Mouse (Mus musculus): ENCODE measurements at regions not wholly inside any gene's neighbourhood (a gene's known extent, or its start where the extent isn't known, plus 50 kb on each side); places are given as distances from the start of the nearest gene placed in this dataset.

DNA sequence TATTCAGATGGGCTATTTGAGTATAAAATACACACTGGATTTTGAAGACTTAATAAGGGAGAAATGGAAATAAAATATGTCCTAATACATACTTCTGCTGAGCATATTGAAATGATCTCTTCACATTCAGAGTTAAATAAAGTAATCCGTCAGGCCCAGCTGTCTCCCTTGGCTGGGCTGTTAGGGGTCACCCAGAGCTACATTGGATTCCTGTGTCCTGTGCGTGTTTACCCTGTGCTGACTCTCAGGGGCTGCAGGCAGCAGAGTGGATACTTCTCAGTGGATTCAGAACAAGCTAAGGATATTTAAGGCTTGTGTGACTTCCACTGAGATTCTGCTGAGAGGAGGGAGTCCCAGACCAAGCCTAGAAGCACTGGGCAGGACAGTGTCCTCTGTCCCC is 135.6 kb upstream of the Fstl4 start:
- ATAC-seq (ENCODE audit: extremely low read depth, insufficient number of reproducible peaks, low FRiP score, poor library complexity, severe bottlenecking) (no peak), DNase-seq (ENCODE audit: low spot score) (no peak)
- no peaks in the 10 kb centered on the region; the same call in 1 of the 2 replicates for H3K27me3 ChIP-seq (ENCODE audit: insufficient read depth, low read length)
- no peak overlapping the region for H3K4me3 ChIP-seq (ENCODE audit: low read depth, low read length)
- no peaks in the 10 kb centered on the region for H3K9me3 ChIP-seq (replicated peaks)
- no peaks in the 10 kb centered on the region for H3K4me1 ChIP-seq (ENCODE audit: insufficient read depth, low read depth, low read length)
- H3K36me3 ChIP-seq (replicated peaks), result no peaks in the 10 kb centered on the region
- TF ChIP-seq GATA2 (IDR thresholded peaks at IDR 0.05; ENCODE audit: borderline replicate concordance, low read depth, low read length), result no peak
- TF ChIP-seq TAL1 (conservative IDR thresholded peaks at IDR 0.05; ENCODE audit: low read depth, low read length), result no peak
- TF ChIP-seq CTCF (IDR thresholded peaks at IDR 0.05; ENCODE audit: low read depth, low read length), result no peak
- TF ChIP-seq GATA1 (IDR thresholded peaks at IDR 0.05; ENCODE audit: borderline replicate concordance, low read length), result no peak

DNA sequence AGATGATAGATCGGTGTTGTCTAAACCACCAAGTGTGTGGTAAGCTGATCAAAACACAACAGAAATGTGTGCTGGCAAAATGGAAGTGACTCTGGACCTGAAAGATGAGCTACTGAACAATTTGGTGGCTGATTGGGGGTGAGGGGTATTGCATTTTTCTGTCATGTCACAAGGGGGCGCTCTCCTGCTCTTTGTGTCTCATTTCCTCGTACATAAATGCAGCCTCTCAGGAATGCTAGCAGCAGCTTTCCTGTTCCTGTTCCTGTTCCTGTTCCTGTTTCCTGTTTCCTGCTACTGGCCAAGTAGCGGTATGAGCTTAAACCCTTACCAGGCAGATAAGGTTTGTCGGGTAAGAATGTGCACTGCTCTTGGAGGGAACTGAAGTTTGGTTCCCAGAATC is 134.7 kb upstream of the Fstl4 start:
- H3K4me3 ChIP-seq (ENCODE audit: low read depth, low read length), result no peak overlapping the region
- ATAC-seq (ENCODE audit: extremely low read depth, insufficient number of reproducible peaks, low FRiP score, poor library complexity, severe bottlenecking), result no peak
- no peaks in the 10 kb centered on the region; the same call in 1 of the 2 replicates for H3K27me3 ChIP-seq (ENCODE audit: insufficient read depth, low read length)
- H3K4me1 ChIP-seq (ENCODE audit: insufficient read depth, low read depth, low read length), result no peaks in the 10 kb centered on the region
- no peaks in the 10 kb centered on the region for H3K9me3 ChIP-seq (replicated peaks)
- no peak for DNase-seq (ENCODE audit: low spot score)
- no peaks in the 10 kb centered on the region for H3K36me3 ChIP-seq (replicated peaks)
- no peak for TF ChIP-seq POLR2AphosphoS5 (IDR thresholded peaks at IDR 0.05; ENCODE audit: insufficient replicate concordance, low read depth, low read length)
- no peak for TF ChIP-seq GATA2 (IDR thresholded peaks at IDR 0.05; ENCODE audit: borderline replicate concordance, low read depth, low read length)
- TF ChIP-seq TAL1 (conservative IDR thresholded peaks at IDR 0.05; ENCODE audit: low read depth, low read length), result no peak
- TF ChIP-seq GATA1 (IDR thresholded peaks at IDR 0.05; ENCODE audit: borderline replicate concordance, low read length), result no peak
- peak; percentile 57; the same call in 1 of the 2 replicates for TF ChIP-seq CTCF (IDR thresholded peaks at IDR 0.05; ENCODE audit: low read depth, low read length)

DNA sequence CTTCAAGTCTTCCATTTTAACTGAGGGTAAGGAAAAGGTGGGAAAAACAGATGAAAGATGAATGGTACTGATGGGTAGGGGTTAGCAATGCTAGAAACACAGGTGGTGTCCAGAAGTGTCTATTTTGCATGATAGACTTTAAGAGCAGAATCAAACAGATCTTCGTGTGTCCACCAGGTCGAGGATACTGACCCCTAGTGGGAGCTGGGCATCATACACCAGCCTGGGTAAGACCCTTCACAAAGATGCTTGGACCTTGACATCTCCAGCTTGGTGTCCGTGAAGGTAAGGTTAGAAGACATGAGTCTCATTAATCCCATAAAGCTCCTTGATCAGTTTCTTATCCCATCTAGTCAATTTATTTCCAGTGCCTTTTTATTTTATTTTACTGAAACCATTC is 132.9 kb upstream of the Fstl4 start:
- H3K36me3 ChIP-seq (replicated peaks), result no peaks in the 10 kb centered on the region
- DNase-seq (ENCODE audit: low spot score) (no peak), ATAC-seq (ENCODE audit: extremely low read depth, insufficient number of reproducible peaks, low FRiP score, poor library complexity, severe bottlenecking) (no peak)
- H3K4me1 ChIP-seq (ENCODE audit: insufficient read depth, low read depth, low read length), result no peaks in the 10 kb centered on the region
- TF ChIP-seq GATA1 (IDR thresholded peaks at IDR 0.05; ENCODE audit: borderline replicate concordance, low read length) (no peak), CTCF (IDR thresholded peaks at IDR 0.05; ENCODE audit: low read depth, low read length) (peak; percentile 24; the same call in 1 of the 2 replicates), POLR2AphosphoS5 (IDR thresholded peaks at IDR 0.05; ENCODE audit: insufficient replicate concordance, low read depth, low read length) (no peak), TAL1 (conservative IDR thresholded peaks at IDR 0.05; ENCODE audit: low read depth, low read length) (no peak), GATA2 (IDR thresholded peaks at IDR 0.05; ENCODE audit: borderline replicate concordance, low read depth, low read length) (no peak)
- H3K27me3 ChIP-seq (ENCODE audit: insufficient read depth, low read length), result no peaks in the 10 kb centered on the region; the same call in 1 of the 2 replicates
- no peak overlapping the region for H3K4me3 ChIP-seq (ENCODE audit: low read depth, low read length)
- H3K9me3 ChIP-seq (replicated peaks), result no peaks in the 10 kb centered on the region

DNA sequence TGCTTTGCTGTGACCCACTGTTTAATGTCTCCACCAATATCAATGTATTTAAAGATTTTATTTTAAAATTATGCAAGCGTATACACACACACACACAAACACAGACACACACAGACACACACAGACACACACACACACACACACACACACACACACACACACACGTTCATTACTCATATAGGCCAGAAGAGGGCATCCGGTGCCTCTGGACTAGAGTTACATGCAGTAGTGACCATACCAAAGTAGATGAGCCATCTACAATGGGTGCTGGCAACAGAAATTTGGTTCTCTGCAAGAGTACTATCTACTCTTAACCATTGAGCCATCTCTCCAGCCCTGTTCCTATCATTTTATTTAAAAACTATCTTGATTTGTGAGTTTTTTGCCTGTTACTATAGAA is 130.2 kb upstream of the Fstl4 start:
- DNase-seq (ENCODE audit: low spot score), result no peak
- no peaks in the 10 kb centered on the region for H3K4me1 ChIP-seq (ENCODE audit: insufficient read depth, low read depth, low read length)
- no peaks in the 10 kb centered on the region for H3K36me3 ChIP-seq (replicated peaks)
- ATAC-seq (ENCODE audit: extremely low read depth, insufficient number of reproducible peaks, low FRiP score, poor library complexity, severe bottlenecking), result no peak
- no peaks in the 10 kb centered on the region for H3K9me3 ChIP-seq (replicated peaks)
- no peak overlapping the region for H3K4me3 ChIP-seq (ENCODE audit: low read depth, low read length)
- TF ChIP-seq TAL1 (conservative IDR thresholded peaks at IDR 0.05; ENCODE audit: low read depth, low read length) (no peak), CTCF (IDR thresholded peaks at IDR 0.05; ENCODE audit: low read depth, low read length) (no peak), POLR2AphosphoS5 (IDR thresholded peaks at IDR 0.05; ENCODE audit: insufficient replicate concordance, low read depth, low read length) (no peak), GATA1 (IDR thresholded peaks at IDR 0.05; ENCODE audit: borderline replicate concordance, low read length) (no peak), GATA2 (IDR thresholded peaks at IDR 0.05; ENCODE audit: borderline replicate concordance, low read depth, low read length) (no peak)
- H3K27me3 ChIP-seq (ENCODE audit: insufficient read depth, low read length), result no peaks in the 10 kb centered on the region; the same call in 1 of the 2 replicates

DNA sequence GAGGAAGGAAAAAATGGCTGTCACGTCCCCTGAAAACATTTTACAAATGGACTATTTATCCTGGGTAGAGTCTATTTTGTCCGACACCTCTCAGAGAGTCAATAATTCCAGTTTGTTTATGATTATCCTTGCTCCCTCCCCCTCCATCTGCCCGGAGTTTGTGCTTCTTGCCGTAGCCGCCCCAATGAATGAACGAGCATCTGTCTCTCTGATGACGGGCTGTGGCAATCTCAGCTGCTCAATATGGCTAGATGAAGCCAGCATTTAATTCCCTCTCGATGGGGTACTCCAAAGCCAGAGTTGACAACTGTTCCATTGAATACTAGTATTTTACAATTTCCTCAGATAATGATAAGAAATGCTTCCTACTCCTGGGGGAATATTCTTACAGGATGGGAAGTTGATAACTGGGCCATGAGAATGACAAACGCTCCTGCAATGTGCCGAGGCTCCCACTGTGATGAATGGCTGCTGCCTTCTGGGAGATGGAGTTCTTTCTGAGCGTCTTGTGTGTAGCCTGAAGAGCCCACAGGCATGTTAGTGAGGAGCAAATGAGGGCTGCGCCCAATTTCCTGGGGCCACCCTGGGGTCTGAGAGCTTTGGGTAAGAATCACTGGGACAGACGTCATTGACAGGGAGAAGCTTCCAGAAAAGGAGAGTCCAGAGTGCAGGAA is 128.6 kb upstream of the Fstl4 start:
- TF ChIP-seq GATA1 (IDR thresholded peaks at IDR 0.05; ENCODE audit: borderline replicate concordance, low read length) (no peak), TAL1 (conservative IDR thresholded peaks at IDR 0.05; ENCODE audit: low read depth, low read length) (no peak), POLR2AphosphoS5 (IDR thresholded peaks at IDR 0.05; ENCODE audit: insufficient replicate concordance, low read depth, low read length) (no peak), CTCF (IDR thresholded peaks at IDR 0.05; ENCODE audit: low read depth, low read length) (no peak), GATA2 (IDR thresholded peaks at IDR 0.05; ENCODE audit: borderline replicate concordance, low read depth, low read length) (no peak)

DNA sequence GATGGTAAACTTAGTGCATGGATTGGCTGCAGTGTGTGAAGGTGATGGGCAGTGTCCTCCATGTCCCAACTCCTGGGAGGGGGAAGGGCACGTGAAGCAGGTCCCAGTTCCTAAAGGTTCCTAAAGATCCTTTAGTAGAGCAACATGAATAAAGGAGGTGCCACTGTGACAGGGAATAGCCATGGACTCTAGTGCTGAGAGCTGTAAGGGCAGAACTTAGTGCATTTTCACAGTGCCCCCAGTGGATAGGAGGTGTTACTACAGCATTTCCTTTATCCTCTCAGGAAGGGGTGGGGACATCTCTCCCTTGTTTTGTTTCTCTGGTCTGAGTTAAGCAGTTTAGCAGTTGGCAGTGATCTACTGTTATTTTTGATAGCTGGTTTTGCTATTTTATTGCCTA is 125.5 kb upstream of the Fstl4 start:
- no peaks in the 10 kb centered on the region for H3K36me3 ChIP-seq (replicated peaks)
- H3K27me3 ChIP-seq (ENCODE audit: insufficient read depth, low read length), result peaks cover 15% of the 10 kb centered on the region; the same call in 1 of the 2 replicates
- ATAC-seq (ENCODE audit: extremely low read depth, insufficient number of reproducible peaks, low FRiP score, poor library complexity, severe bottlenecking), result no peak
- H3K4me3 ChIP-seq (ENCODE audit: low read depth, low read length), result no peak overlapping the region
- H3K4me1 ChIP-seq (ENCODE audit: insufficient read depth, low read depth, low read length), result no peaks in the 10 kb centered on the region
- peak; percentile 31; the same call in 1 of the 2 replicates for TF ChIP-seq CTCF (IDR thresholded peaks at IDR 0.05; ENCODE audit: low read depth, low read length)
- TF ChIP-seq GATA1 (IDR thresholded peaks at IDR 0.05; ENCODE audit: borderline replicate concordance, low read length), result no peak
- no peak for TF ChIP-seq POLR2AphosphoS5 (IDR thresholded peaks at IDR 0.05; ENCODE audit: insufficient replicate concordance, low read depth, low read length)
- TF ChIP-seq TAL1 (conservative IDR thresholded peaks at IDR 0.05; ENCODE audit: low read depth, low read length), result no peak
- H3K9me3 ChIP-seq (replicated peaks), result no peaks in the 10 kb centered on the region
- DNase-seq (ENCODE audit: low spot score), result no peak

More for the DNA sequence above, 128.6 kb upstream of the Fstl4 start:
- Histone ChIP-seq H3K36me3 (replicated peaks) (no peaks in the 10 kb centered on the region), H3K4me3 (ENCODE audit: low read depth, low read length) (no peak overlapping the region), H3K4me1 (ENCODE audit: insufficient read depth, low read depth, low read length) (no peaks in the 10 kb centered on the region), H3K9me3 (replicated peaks) (no peaks in the 10 kb centered on the region), H3K27me3 (ENCODE audit: insufficient read depth, low read length) (peaks cover 4% of the 10 kb centered on the region; the same call in 1 of the 2 replicates)
- DNase-seq (ENCODE audit: low spot score), result no peak
- ATAC-seq (ENCODE audit: extremely low read depth, insufficient number of reproducible peaks, low FRiP score, poor library complexity, severe bottlenecking), result no peak

Measured in G1E (cell line).